Mouse (Mus musculus): ENCODE measurements around the gene Slc26a8.

Gene Slc26a8

GRCm38 (mm10) chr17:28698245-28698644 is 8.2 kb upstream of the Slc26a8 start:
- DNase-seq = peak in 1 of 2 experiments; percentile 28

GRCm38 (mm10) chr17:28697290-28698195 is 7.5 kb upstream of the Slc26a8 start:
- peak; percentile 24 to 38 for DNase-seq

- DNase-seq = no peak
Measured at GRCm38 (mm10) chr17:28696641-28697040, 6.6 kb upstream of the Slc26a8 start.

- no peak for DNase-seq
Measured at GRCm38 (mm10) chr17:28694832-28695231, 4.8 kb upstream of the Slc26a8 start.

GRCm38 (mm10) chr17:28694078-28694477 is 4.0 kb upstream of the Slc26a8 start:
- no peak for DNase-seq

- DNase-seq = no peak
Measured at GRCm38 (mm10) chr17:28693086-28693485, 3.1 kb upstream of the Slc26a8 start.

GRCm38 (mm10) chr17:28692341-28692710 is 2.3 kb upstream of the Slc26a8 start:
- peak; percentile 62 to 63 for DNase-seq

GRCm38 (mm10) chr17:28691687-28692340 is 1.8 kb upstream of the Slc26a8 start:
- DNase-seq = peak; percentile 61 to 62

GRCm38 (mm10) chr17:28690776-28691686 is 998 bp upstream of the Slc26a8 start, which contains the start of gene Mapk14:
Gene Mapk14, plus strand, starts transcription at chr17:28691329.
- DNase-seq = peak; percentile 99

- no peak for DNase-seq
Measured at GRCm38 (mm10) chr17:28687354-28687753, 2.7 kb downstream of the Slc26a8 start.

- no peak for DNase-seq
Measured at GRCm38 (mm10) chr17:28684631-28685030, 5.4 kb downstream of the Slc26a8 start.

- no peak for DNase-seq
Measured at GRCm38 (mm10) chr17:28683601-28684000, 6.4 kb downstream of the Slc26a8 start.

- no peak for DNase-seq
Measured at GRCm38 (mm10) chr17:28682311-28683084, 7.5 kb downstream of the Slc26a8 start.

- no peak for DNase-seq
Measured at GRCm38 (mm10) chr17:28659564-28659963, 30.5 kb downstream of the Slc26a8 start.

- DNase-seq = no peak
Measured at GRCm38 (mm10) chr17:28657936-28658335, 32.1 kb downstream of the Slc26a8 start.

- DNase-seq = peak; percentile 18 to 20
Measured at GRCm38 (mm10) chr17:28650268-28650667, 39.8 kb downstream of the Slc26a8 start.

GRCm38 (mm10) chr17:28648607-28649370 is 41.2 kb downstream of the Slc26a8 start:
- peak; percentile 25 to 63 for DNase-seq

- DNase-seq = no peak
Measured at GRCm38 (mm10) chr17:28646221-28646620, 43.8 kb downstream of the Slc26a8 start.

- DNase-seq = no peak
Measured at GRCm38 (mm10) chr17:28644112-28644511, 45.9 kb downstream of the Slc26a8 start.

GRCm38 (mm10) chr17:28643697-28644096 is 46.3 kb downstream of the Slc26a8 start:
- no peak for DNase-seq

- DNase-seq = no peak
Measured at GRCm38 (mm10) chr17:28640113-28640512, 49.9 kb downstream of the Slc26a8 start.

Measured in cerebellum, postnatal 14 days (tissue).